Mouse (Mus musculus) brain, embryonic 14.5 days (tissue): ENCODE data around the gene Zswim8.

Source experiments
- CTCF ChIP-seq: fragments of 200-500 bp; IDR thresholded peaks from 2 replicates; pipeline ENCODE4 v1.5.1; 2012; ENCODE audit warnings: inconsistent platforms, mild to moderate bottlenecking, moderate library complexity, borderline replicate concordance; ENCODE audit not compliant: insufficient read depth, insufficient read length; ENCODE audit errors: extremely low read depth
- POLR2A ChIP-seq: fragments of 200-500 bp; IDR thresholded peaks from 2 replicates; pipeline ENCODE4 v1.6.1; 2012; ENCODE audit warnings: mild to moderate bottlenecking, inconsistent platforms, borderline replicate concordance; ENCODE audit not compliant: poor library complexity, insufficient read depth, insufficient read length, severe bottlenecking; ENCODE audit errors: extremely low read depth

DNA sequence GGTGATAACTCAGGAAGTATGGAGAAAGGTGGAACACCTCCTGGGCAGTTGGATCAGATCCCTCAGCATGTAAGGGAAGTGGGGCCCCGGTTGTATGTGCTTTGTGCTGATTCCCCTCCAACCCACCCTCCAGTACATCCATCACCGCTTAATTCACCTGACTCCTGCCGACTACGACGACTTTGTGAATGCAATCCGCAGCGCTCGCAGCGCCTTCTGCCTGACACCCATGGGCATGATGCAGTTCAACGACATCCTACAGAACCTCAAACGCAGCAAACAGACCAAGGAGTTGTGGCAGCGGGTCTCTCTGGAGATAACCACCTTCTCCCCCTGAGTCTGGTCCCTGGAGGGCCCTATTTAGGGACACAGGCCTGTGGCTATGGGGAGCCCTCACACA is 15.7 kb downstream of the Zswim8 start:
- no peak for TF ChIP-seq CTCF
- no peak for TF ChIP-seq POLR2A
